Mouse (Mus musculus): Measurements from ENCODE around the gene Olfr1281. TPM values are rescaled to one million over a fixed set of nuclear protein-coding genes. Genes with fewer than 3 reads are reported as not detected.

The Olfr1281 gene
- polyA plus RNA-seq, 1 experiment from 2014 or later = not detected

Other genes with a start within 250 kb of the Olfr1281 start
- not detected in 2 replicates for gene Gm13941, start 220.5 kb upstream of the Olfr1281 start, polyA plus RNA-seq (2015; fragmentation: Nextera tagmentation; extraction: Ambion mirVana)
- gene Gm15130, start 173.6 kb upstream of the Olfr1281 start, polyA plus RNA-seq (2015; fragmentation: Nextera tagmentation; extraction: Ambion mirVana) = not detected in 2 replicates
- not detected in 2 replicates for gene 4930430A15Rik, start 96.9 kb upstream of the Olfr1281 start, polyA plus RNA-seq (2015; fragmentation: Nextera tagmentation; extraction: Ambion mirVana)
- gene Olfr1275, start 91.2 kb upstream of the Olfr1281 start, polyA plus RNA-seq (2015; fragmentation: Nextera tagmentation; extraction: Ambion mirVana) = not detected in 2 replicates
- gene Olfr1276, start 72.0 kb upstream of the Olfr1281 start, polyA plus RNA-seq (2015; fragmentation: Nextera tagmentation; extraction: Ambion mirVana) = not detected in 2 replicates
- not detected in 2 replicates for gene Olfr1277, start 52.4 kb upstream of the Olfr1281 start, polyA plus RNA-seq (2015; fragmentation: Nextera tagmentation; extraction: Ambion mirVana)
- not detected in 2 replicates for gene Olfr1278, start 36.4 kb upstream of the Olfr1281 start, polyA plus RNA-seq (2015; fragmentation: Nextera tagmentation; extraction: Ambion mirVana)
- gene Olfr1279, start 25.9 kb upstream of the Olfr1281 start, polyA plus RNA-seq (2015; fragmentation: Nextera tagmentation; extraction: Ambion mirVana) = not detected in 2 replicates
- gene Olfr1280, start 12.5 kb upstream of the Olfr1281 start, polyA plus RNA-seq (2015; fragmentation: Nextera tagmentation; extraction: Ambion mirVana) = not detected in 2 replicates
- not detected in 2 replicates for gene Olfr1282, start 9.6 kb downstream of the Olfr1281 start, polyA plus RNA-seq (2015; fragmentation: Nextera tagmentation; extraction: Ambion mirVana)
- gene Olfr1283, start 40.3 kb downstream of the Olfr1281 start, polyA plus RNA-seq (2015; fragmentation: Nextera tagmentation; extraction: Ambion mirVana) = not detected in 2 replicates
- not detected in 2 replicates for gene Olfr1284, start 49.0 kb downstream of the Olfr1281 start, polyA plus RNA-seq (2015; fragmentation: Nextera tagmentation; extraction: Ambion mirVana)
- not detected in 2 replicates for gene Olfr1286, start 96.6 kb downstream of the Olfr1281 start, polyA plus RNA-seq (2015; fragmentation: Nextera tagmentation; extraction: Ambion mirVana)
- not detected in 2 replicates for gene Olfr1287, start 122.6 kb downstream of the Olfr1281 start, polyA plus RNA-seq (2015; fragmentation: Nextera tagmentation; extraction: Ambion mirVana)
- gene Olfr1288, start 147.6 kb downstream of the Olfr1281 start, polyA plus RNA-seq (2015; fragmentation: Nextera tagmentation; extraction: Ambion mirVana) = not detected in 2 replicates
- gene Olfr1289, start 154.3 kb downstream of the Olfr1281 start, polyA plus RNA-seq (2015; fragmentation: Nextera tagmentation; extraction: Ambion mirVana) = not detected in 2 replicates
- not detected in 2 replicates for gene Olfr1290, start 167.3 kb downstream of the Olfr1281 start, polyA plus RNA-seq (2015; fragmentation: Nextera tagmentation; extraction: Ambion mirVana)
- not detected in 2 replicates for gene Olfr1291-ps1, start 170.7 kb downstream of the Olfr1281 start, polyA plus RNA-seq (2015; fragmentation: Nextera tagmentation; extraction: Ambion mirVana)
- not detected in 2 replicates for gene Olfr1293-ps, start 198.7 kb downstream of the Olfr1281 start, polyA plus RNA-seq (2015; fragmentation: Nextera tagmentation; extraction: Ambion mirVana)
- gene Olfr1294, start 213.8 kb downstream of the Olfr1281 start, polyA plus RNA-seq (2015; fragmentation: Nextera tagmentation; extraction: Ambion mirVana) = not detected in 2 replicates
- not detected in 2 replicates for gene Olfr1295, start 243.2 kb downstream of the Olfr1281 start, polyA plus RNA-seq (2015; fragmentation: Nextera tagmentation; extraction: Ambion mirVana)